Mouse (Mus musculus) adrenal gland (tissue): ENCODE measurements around the gene Mtx1.

ENCODE experiments used
- intact Hi-C: fragments of 180-260 bp; cut with DNase I; formaldehyde crosslinking; loops from one replicate; pipeline ENCODE4 v1.15.1; 2025

Mtx1 gene

DNA sequence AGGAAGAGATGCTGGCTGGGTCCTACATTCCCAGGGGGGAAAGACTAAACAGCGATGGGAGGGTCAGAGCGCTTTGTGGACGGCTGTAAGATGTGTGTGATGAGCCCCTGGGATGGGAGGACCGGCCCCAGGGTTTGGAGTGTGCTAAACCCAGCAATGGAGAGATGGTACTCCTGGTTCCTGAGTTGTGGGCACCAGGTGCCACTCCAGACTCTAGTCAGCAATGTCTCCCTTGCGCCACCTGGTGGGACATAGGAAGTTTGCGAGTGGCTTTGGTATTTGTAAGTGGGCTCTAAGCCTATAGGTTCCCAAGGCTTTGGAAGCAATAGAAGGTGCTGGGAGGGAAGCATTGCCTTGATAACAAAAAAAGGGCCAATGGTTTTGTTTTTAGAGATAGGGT lies 11.0 kb downstream of the Mtx1 start:
- intact Hi-C loops = no loop called here

DNA sequence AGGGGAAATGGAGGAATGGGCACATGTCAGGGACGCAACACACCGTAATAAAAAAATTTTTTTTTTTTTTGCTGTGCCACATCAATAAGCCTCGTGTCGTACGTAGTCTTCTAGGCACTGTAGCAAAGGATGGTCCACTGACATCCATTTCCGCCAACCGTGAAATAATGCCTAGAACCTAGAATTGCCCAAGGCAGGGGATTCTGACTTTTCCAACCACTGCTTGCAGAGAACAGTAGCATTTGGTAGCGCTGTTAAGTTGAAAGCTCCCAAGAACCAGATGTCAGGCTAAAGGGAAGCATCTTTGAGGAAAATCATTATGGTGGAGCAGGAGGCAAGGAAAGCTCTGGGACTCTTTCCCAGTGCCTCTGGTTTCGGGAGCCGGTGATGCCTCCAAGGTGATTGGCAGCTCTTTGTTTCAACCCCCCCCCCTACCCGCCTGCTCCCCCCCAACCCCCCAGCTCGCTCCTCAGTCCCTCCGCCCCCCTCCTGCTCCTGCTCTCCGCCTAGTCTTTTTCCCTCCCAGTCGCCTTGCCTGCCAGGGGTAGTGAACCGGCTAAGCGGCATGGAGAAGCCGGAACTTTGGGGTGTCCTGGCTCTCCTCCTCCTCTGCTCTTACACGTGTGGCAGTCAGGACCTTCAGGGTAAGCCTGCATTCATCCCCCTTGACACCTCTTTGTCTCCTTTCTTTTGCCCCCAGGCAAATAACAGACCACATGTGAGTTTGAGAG lies 12.0 kb downstream of the Mtx1 start, which contains the start of gene Thbs3:
TSS of gene Thbs3 (plus strand) at position 500 of the 731 bp plus-strand sequence.
- intact Hi-C loops = no loop called here

DNA sequence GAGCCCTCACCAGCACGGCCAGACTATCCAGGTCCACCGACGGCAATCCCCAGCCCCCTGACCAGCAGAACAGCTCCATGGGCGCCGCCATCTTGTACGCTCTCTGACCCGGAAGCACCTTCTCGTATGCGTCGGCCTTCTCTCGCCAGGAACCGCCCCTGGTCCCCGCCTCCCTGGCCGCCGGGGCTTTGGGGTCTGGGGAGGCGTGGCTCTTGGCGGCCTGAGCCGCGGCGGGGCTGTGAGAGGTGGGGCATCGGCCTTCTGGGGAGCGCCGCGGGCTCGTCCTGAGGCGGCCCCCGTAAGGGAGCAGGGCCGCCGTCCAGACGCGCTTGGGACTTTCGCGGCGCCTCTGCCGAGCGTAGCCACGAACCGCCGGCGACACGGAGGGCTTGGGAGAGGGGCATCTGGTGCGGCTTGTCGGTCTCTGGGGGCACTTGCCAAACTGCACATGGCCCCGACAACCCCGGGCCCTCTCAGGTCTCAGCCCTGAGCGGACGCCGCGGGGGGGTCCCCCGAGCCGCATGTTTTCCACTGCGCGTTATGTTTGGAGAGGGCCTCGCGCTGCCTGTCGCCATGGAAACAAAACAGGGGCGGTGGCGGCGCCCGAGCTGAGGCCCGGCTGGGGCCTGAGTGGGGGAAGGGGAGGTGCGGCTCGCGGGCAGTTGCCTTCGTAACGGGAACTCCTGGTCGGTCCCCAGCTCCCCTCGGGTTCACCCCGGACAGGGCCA lies 12.9 kb downstream of the Mtx1 start:
- intact Hi-C loops = loop anchor here (2.0 kb wide), 1 partner anchor 15 kb away; no protein-coding TSS in a partner anchor

DNA sequence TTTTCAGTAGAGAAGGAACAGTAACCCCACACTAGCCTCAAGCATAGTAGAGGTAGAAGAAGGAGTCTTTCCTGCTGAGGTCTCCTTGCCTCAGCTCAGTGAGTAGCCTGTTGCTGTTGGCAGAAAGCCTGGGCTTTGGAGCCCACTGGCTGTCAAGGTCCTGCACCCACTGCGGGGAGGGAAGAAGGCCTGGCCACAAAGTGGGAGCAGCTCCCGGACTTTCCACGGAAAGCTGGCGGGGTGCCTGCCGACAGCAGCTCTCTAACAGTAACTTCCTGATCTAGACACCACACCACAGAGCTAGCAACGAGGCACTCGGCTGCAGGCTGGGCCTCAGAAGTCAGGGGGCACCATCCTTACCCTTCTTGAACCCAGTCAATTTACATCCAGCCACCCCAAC lies 16.2 kb downstream of the Mtx1 start:
- intact Hi-C loops = no loop called here

DNA sequence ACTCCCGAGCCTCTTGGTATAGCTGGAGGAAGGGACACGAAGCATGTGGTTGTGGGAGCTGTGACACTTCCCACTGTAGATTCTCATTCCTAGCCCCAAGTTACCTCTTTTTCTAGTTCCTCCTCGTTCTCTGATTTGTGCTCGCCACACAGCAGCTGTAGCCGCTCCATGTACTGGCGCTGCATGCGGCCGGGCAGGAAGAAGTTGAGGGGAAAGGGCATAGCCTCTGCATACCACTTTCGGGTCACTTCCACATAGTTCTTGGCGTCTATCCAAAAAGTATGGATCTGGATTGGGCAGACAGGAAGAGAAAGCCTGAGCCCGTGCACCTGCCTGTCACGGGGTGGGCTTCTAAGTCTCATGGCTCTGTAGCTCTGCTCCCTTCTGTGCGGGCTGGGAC lies 16.7 kb downstream of the Mtx1 start:
- intact Hi-C loops = no loop called here

DNA sequence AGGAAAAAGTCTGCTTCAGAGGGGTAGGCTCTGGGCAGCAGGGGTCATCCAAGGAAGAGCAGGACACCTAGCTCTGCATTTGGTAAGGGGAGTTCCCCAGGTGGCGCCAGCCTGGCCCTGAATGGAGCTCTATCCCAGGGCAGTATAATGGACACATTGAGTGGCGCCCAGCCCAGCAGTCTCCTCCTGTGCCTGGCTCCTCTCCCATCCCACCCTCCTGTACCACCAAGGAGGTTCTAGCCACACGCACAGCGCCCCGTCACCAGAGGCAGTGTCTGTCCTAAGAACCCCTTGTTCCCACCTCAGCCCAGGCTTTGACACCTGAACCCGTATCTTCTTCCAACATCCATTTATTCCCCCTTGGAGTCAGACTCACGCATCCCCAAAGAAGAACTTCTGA lies 17.2 kb downstream of the Mtx1 start:
- intact Hi-C loops = no loop called here

DNA sequence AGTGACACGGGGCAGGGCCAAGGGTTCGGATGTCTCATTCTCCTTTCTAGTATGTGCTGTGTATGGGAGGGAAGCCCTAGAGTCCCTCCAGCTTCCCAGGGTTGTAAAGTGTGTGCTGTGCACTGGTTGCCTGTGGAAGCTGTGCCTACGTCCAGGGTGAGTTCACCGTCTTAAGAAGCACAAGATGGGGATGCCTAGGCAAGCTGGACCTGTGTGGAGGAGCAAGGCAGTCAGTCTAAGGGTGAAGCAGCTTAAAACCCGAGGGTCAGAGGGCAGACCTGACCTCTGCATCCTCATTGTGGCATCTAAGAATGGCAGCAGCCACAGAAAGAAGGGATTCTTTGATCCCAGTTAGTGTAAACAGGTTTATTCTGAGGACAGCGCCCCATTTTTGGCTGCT lies 18.2 kb downstream of the Mtx1 start:
- intact Hi-C loops = no loop called here

DNA sequence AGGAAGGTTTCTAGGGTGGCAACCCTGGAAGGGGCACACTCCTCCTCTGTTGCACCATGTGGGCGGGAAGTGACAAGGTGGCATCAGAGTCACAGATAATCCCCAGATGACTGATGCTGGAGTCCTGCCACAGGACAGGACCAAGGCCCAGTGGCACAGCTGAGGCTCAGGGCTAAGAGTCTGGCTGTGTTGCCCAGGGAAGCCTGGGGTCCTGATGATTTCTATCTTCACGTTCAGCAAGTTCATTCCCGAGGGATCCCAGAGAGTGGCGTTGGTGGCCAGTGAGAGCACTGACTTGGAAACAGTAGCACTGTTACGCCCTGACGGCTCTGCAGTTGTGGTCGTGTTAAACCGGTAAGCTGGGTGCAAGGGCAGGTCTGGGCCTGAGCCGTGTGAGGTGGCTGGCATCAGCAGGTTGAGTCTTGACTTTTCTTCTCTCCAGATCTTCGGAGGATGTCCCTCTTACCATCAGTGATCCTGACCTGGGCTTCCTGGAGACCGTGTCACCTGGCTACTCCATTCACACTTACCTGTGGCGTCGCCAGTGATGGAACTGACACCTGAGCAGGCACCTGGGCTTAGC lies 18.7 kb downstream of the Mtx1 start:
- intact Hi-C loops = no loop called here

DNA sequence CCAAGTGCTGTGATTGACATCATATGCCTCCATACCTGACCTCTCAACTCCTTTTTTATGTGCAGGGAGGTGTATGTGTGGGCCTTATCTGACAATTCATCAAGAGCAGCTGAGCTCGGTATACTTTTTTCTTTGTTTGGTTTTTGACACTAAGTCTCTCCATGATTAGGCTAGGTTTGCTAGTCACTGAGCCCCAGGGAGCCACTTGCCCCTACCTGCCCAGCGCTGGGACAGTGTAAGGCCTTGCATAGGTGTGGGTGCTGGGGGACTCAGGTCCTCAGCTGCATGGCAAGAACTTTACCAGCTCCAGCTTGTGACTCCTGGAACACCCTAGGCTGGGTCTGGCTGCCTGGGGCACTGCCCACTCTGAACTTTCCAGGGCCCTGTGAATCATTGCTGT lies 20.2 kb downstream of the Mtx1 start:
- intact Hi-C loops = no loop called here

DNA sequence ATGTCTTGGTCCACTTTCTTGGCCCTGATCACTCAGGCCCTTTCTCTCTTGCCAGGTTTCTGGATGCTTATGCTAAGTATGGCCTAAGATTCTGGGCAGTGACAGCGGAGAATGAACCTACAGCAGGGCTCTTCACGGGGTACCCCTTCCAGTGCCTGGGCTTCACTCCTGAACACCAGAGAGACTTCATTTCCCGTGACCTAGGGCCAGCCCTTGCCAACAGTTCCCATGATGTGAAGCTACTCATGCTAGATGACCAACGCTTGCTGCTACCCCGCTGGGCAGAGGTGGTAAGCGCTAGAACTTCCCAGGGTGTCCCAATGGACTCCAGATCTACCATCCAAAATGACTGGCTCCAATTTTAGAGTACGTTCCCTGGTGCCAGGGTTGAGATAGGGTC lies 20.8 kb downstream of the Mtx1 start:
- intact Hi-C loops = no loop called here

DNA sequence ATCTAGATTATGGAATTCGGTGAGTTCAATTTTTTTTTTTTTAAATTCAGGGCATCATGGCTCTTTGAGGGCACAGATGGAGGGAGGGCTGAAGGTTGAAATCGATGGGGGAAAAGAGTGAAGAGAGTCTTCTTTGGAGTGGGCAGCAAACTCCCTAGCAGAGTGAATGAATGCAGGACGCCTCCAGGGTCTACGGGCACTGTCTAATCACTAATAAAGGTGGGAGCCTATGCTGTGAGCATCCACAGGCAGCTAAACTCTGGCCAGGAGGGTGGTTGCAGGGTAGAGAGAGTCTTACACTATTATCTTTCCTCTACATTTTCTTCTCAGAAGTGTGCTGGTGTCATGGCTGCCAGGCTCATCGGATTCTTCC lies 23.8 kb downstream of the Mtx1 start:
- intact Hi-C loops = no loop called here

DNA sequence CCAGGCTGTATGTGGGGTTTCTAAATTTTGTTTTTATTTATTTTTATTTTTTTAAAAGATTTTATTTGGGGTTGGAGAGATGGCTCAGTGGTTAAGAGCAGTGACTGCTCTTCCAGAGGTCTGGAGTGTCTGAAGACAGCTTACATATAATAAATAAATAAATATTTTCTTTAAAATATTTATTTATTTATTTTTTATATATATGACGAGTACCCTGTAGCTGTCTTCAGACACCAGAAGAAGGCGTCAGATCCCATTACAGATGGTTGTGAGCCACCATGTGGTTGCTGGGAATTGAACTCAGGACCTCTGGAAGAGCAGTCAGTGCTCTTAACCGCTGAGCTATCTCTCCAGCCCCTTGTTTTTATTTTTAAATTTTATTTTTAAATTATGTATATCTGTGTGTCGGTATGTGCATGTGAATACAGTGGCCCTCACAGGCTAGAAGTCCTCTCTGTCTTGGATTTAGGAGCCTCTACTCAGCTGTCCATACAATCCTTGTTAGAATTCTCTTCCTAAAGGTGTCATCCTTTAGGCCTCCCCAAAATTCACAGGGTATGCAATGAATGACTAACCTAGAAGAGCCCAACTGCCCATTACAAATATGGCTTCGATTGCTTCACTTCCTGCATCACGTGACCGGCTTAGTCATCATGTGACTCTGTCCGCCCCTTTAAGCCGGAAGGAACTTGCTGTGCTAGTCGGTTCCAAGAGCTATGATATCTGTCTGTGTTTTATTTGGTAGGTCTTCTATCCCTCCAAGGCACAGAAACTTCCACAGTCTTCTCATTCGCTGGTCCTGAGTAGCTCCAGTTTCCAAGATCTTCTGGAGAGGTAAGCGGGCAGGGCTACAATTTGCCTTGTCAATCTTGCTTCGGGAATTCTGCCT lies 24.4 kb downstream of the Mtx1 start, which contains the start of gene Gba:
TSS of gene Gba (plus strand) at position 676 of the 889 bp plus-strand sequence.
- intact Hi-C loops = no loop called here

DNA sequence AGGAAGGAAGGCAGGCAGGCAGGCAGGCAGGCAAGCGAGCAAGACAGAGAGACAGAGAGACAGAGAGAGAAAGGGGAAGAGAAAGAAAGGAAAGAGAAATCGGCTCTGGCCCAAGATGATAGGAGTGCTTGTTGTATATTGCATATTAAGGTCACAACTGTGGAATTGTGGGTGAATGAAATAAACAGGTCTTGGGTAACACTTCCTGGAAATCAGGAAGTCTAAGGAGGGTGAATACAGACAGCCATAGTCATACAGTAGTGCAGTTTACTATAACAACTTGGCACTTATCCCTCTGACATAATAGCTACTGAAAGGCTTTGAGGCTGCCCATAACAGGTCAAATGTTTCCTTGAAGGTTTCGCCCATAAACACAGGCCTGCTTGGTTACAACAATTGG lies 27.0 kb downstream of the Mtx1 start:
- intact Hi-C loops = loop anchor here (2.0 kb wide), 1 partner anchor 13 kb away; no protein-coding TSS in a partner anchor

DNA sequence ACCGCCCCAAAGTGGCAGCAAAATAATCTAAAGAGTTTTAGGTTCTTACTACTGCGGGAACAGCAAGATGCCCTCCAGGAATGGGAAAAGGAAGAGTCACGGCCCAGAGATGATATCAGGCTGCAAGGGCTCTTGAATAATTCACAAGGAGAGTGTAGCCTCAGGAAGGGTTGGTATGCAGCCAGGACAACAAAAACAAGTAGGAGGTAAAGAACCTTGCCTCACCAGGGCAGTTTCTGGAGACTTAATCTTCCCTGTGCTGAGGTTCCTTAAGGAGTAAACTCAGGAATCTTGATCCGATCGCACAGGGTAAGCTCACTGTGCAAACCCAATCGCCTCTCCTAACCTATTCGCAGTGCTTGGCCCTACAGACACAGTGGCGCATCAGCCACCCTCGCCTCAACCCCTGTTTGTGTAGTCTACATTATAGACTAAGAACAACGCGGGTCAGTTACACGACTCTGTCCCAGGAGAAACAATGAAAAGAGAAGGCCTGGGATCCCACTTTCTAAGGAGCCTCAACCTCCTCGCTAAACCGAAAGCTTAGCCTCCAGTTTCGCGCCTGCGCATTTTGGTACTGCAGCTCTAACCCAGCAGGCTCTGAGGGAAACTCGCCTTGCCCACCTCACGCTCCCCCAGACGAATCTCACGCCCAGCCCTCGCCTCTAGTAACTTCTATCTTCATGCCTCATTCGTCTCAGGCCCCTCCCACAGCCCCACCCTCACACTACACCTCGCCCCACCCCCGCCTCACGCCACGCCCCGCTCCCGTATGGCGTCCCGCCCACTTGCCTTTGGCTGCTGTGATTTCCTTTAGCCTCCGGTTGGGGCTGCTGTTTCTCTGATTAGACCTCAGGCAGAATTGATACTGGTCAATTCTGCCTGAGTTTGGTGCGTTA lies 30.7 kb downstream of the Mtx1 start:
- intact Hi-C loops = no loop called here

DNA sequence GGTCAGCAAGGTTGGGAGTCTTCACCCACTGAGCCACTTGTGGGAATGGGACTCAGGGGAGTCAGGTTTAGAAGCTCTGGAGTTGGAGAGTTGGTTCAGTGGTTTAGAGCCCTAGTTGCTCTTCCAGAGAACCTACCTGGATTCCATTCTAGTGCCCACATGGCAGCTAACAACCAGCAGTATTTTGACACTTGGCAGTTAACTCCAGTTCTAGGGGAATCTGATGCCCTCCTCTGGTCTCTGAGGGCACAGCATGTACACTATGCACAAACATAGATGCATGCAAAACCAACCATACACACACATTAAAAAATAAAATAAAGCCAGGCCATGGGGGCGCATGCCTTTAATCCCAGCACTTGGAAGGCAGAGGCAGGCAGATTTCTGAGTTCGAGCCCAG lies 33.0 kb downstream of the Mtx1 start:
- intact Hi-C loops = no loop called here

DNA sequence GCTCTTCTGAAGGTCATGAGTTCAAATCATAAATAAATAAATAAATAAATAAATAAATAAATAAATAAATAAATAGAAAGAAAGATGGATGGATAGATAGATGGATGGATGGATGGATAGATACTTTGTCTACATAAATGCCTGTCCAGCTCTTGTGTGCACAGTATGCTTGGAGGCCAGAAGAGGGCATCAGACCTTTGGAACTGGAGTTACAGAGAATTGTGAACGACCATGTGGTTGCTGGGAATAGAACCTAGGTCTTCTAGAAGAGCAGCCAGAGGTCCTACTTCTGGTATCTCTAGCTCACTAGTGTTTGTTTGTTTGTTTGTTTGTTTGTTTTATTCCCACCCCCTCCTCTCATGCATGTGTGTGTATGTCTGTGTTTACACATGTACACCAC lies 33.5 kb downstream of the Mtx1 start:
- intact Hi-C loops = no loop called here

DNA sequence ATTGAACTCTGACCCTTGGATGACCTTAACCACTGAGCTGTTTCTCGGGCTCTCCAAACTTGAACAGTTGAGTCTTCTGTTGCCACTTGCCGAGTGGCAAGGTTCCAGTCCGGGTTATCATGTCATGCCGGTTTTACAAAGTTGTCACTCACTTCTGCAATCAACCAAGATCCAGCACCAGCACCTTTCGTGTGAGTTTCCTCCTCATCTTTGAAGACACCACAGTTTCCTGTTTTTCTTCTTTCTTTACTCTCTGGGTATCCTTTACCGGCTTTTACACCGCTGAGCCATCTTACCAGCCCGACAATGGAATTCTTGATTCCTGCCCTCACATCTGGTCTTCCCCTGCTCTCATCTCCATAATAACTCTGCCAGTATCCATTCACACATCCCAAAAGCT lies 36.5 kb downstream of the Mtx1 start:
- intact Hi-C loops = no loop called here

DNA sequence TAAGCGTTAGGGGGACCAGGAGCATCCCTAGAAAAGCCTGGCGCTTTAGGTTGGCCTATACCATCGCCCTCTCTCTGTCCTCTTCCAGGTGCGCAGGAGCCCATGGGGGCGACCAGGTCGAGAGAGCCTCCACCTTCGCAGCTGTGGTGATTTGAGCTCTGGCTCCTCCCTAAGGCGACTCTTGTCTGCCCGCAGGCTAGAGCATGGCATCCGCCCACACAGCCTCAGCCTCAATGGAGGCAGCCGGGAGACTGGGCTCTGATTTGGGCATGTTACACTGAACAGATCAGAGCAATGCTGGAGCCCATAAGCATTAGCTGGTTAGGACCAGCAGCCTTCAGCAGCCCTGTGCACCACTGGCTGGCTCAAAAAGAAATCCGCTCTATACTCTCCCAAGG lies 38.4 kb downstream of the Mtx1 start:
- intact Hi-C loops = no loop called here

DNA sequence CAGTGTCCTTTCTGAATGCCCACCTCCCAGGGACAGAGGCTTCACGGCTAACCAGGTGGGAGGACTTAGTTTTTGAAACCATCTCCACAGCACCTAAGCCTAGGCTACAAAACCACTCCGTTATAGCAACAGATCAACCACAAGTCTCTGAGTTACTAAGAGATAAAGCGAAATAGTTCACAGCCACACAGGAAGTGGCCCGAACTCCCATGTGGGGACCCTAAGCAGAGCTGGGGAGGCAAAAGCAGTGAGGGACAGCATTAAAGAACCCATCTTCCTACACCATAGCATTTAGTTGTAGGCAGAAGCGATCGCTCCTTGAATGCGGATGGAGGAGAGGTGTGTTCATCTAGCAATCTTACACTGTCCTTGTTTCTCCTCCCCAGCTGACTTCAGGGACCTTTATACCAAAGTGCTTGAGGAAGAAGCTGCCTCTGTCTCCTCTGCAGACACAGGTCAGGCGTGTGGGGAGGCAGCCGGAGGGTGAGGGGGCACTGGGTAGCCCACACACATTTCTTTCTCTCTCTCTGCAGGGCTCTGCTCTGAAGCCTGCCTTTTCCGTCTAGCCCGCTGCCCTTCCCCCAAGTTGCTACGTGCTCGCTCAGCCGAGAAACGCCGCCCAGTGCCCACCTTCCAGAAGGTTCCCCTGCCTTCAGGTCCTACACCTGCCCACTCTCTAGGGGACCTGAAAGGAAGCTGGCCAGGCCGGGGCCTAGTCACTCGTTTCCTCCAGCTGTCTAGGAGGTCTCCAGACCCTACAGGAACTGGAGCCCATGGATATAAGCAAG lies 39.0 kb downstream of the Mtx1 start:
- intact Hi-C loops = no loop called here

DNA sequence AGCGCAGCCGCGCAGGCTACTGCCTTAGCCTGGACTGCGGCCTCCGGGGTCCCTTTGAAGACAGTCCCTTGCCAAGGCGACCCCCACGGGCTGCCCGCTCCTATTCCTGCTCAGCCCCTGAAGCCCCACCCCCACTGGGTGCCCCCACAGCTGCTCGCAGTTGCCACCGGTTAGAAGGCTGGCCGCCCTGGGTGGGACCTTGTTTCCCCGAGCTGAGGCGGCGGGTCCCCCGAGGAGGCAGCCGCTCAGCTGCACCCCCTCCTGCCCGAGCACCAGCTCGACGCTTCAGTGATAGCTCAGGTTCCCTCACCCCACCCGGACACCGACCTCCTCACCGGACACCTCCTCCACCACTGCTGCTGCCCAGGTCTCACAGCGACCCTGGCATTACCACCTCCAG lies 39.7 kb downstream of the Mtx1 start:
- intact Hi-C loops = no loop called here
